Mouse (Mus musculus) MEL (cell line): ENCODE data around the gene Josd1. TPM values are rescaled to one million over a fixed set of nuclear protein-coding genes. Genes with fewer than 3 reads are reported as not detected.

Source experiments
- DNase-seq: peaks from one replicate; pipeline ENCODE4 v3.0.0; 2011; ENCODE audit warnings: low read depth, low spot score
- H3K27ac ChIP-seq: 2 replicates; pipeline ENCODE4 v1.5.1; 2012; ENCODE audit warnings: low read depth, mild to moderate bottlenecking, control low read depth, low read length, moderate library complexity; ENCODE audit not compliant: control insufficient read depth
- H3K27me3 ChIP-seq, 2 experiments: fragments of 150-350 bp in 1 of 2; sonication (generic) in 1 of 2; 2 replicates each; pipeline ENCODE4 v1.6.1; 2012; ENCODE audit warnings: low read length in 2 of 2, mild to moderate bottlenecking in 2 of 2, improper control_type of control experiment in 1 of 2, moderate library complexity in 1 of 2; ENCODE audit not compliant: insufficient read depth in 2 of 2, control insufficient read depth in 1 of 2
- H3K36me3 ChIP-seq, 2 experiments: 2 replicates each; pipeline ENCODE4 v1.6.1; 2012 to 2014; ENCODE audit warnings: low read length in 2 of 2, improper control_type of control experiment in 1 of 2, inconsistent platforms in 1 of 2, mild to moderate bottlenecking in 1 of 2; ENCODE audit not compliant: insufficient read depth in 2 of 2, control insufficient read depth in 1 of 2
- H3K4me1 ChIP-seq, 2 experiments: fragments of 150-350 bp in 1 of 2; sonication (generic) in 1 of 2; 2 replicates each; pipeline ENCODE4 v1.6.1; 2012; ENCODE audit warnings: low read length in 2 of 2, improper control_type of control experiment in 1 of 2, mild to moderate bottlenecking in 1 of 2; ENCODE audit not compliant: insufficient read depth in 2 of 2, control insufficient read depth in 1 of 2
- H3K4me3 ChIP-seq, 2 experiments: fragments of 150-350 bp in 1 of 2; sonication (generic) in 1 of 2; 2 replicates each; pipeline ENCODE4 v1.5.1; 2012; ENCODE audit warnings: low read depth in 2 of 2, low read length in 2 of 2, mild to moderate bottlenecking in 2 of 2, moderate library complexity in 2 of 2, control low read depth in 1 of 2, improper control_type of control experiment in 1 of 2; ENCODE audit not compliant: control insufficient read depth in 1 of 2, insufficient read depth in 1 of 2
- H3K79me2 ChIP-seq: 2 replicates; pipeline ENCODE4 v1.6.1; 2012; ENCODE audit warnings: mild to moderate bottlenecking, low read length, moderate library complexity; ENCODE audit not compliant: control insufficient read depth, poor library complexity, insufficient read depth
- H3K9ac ChIP-seq: 2 replicates; pipeline ENCODE4 v1.6.1; 2012; ENCODE audit warnings: low read depth, mild to moderate bottlenecking, control low read depth, low read length, moderate library complexity; ENCODE audit not compliant: control insufficient read depth, poor library complexity, severe bottlenecking
- H3K9me3 ChIP-seq: fragments of 150-350 bp; sonication (generic); replicated peaks from 2 replicates; pipeline ENCODE4 v1.6.1; 2012; ENCODE audit warnings: mild to moderate bottlenecking, low read length, improper control_type of control experiment, moderate library complexity; ENCODE audit not compliant: insufficient read depth
- BHLHE40 ChIP-seq: IDR thresholded peaks from 2 replicates; pipeline ENCODE4 v1.6.1; 2012; ENCODE audit warnings: low read depth, mild to moderate bottlenecking, inconsistent platforms, low read length, improper control_type of control experiment, borderline replicate concordance
- CHD1 ChIP-seq: IDR thresholded peaks from 2 replicates; pipeline ENCODE4 v1.6.1; 2012; ENCODE audit warnings: low read depth, mild to moderate bottlenecking, inconsistent platforms, low read length, improper control_type of control experiment
- CHD2 ChIP-seq: IDR thresholded peaks from 2 replicates; pipeline ENCODE4 v1.6.1; 2011; ENCODE audit warnings: low read length, improper control_type of control experiment
- CTCF ChIP-seq, 3 experiments: IDR thresholded peaks in 2 of 3; conservative IDR thresholded peaks in 1 of 3; 2 replicates each; pipeline ENCODE4 v1.5.1; 2011 to 2012; ENCODE audit warnings: low read length in 3 of 3, low read depth in 2 of 3, mild to moderate bottlenecking in 2 of 3, improper control_type of control experiment in 1 of 3, inconsistent platforms in 1 of 3, mixed read lengths in 1 of 3, moderate library complexity in 1 of 3; ENCODE audit not compliant: control insufficient read depth in 1 of 3, insufficient read depth in 1 of 3, poor library complexity in 1 of 3, severe bottlenecking in 1 of 3
- E2F4 ChIP-seq: IDR thresholded peaks from 2 replicates; pipeline ENCODE4 v1.6.1; 2011; ENCODE audit warnings: low read depth, low read length, improper control_type of control experiment, borderline replicate concordance
- ELF1 ChIP-seq: IDR thresholded peaks from 2 replicates; pipeline ENCODE4 v1.6.1; 2014; ENCODE audit warnings: low read depth, mild to moderate bottlenecking, inconsistent platforms, low read length, improper control_type of control experiment, moderate library complexity
- EP300 ChIP-seq, 2 experiments: IDR thresholded peaks; 2 replicates each; pipeline ENCODE4 v1.6.1; 2011; ENCODE audit warnings: improper control_type of control experiment in 2 of 2, low read length in 2 of 2, low read depth in 1 of 2, mild to moderate bottlenecking in 1 of 2
- ETS1 ChIP-seq: IDR thresholded peaks from 2 replicates; pipeline ENCODE4 v1.6.1; 2012; ENCODE audit warnings: low read depth, mild to moderate bottlenecking, inconsistent platforms, low read length, improper control_type of control experiment, moderate library complexity
- GATA1 ChIP-seq: IDR thresholded peaks from 2 replicates; pipeline ENCODE4 v1.6.1; 2011; ENCODE audit warnings: low read depth, low read length, improper control_type of control experiment
- HCFC1 ChIP-seq: IDR thresholded peaks from 2 replicates; pipeline ENCODE4 v1.6.1; 2012; ENCODE audit warnings: low read depth, mild to moderate bottlenecking, inconsistent platforms, low read length, improper control_type of control experiment, moderate library complexity
- MAX ChIP-seq: IDR thresholded peaks from 2 replicates; pipeline ENCODE4 v1.6.1; 2011; ENCODE audit warnings: low read length, improper control_type of control experiment
- MAZ ChIP-seq: IDR thresholded peaks from 2 replicates; pipeline ENCODE4 v1.6.1; 2012; ENCODE audit warnings: low read depth, mild to moderate bottlenecking, inconsistent platforms, low read length, improper control_type of control experiment
- MEF2A ChIP-seq: IDR thresholded peaks from 2 replicates; pipeline ENCODE4 v1.6.1; 2014; ENCODE audit warnings: low read depth, mild to moderate bottlenecking, inconsistent platforms, low read length, improper control_type of control experiment; ENCODE audit not compliant: poor library complexity, insufficient replicate concordance, severe bottlenecking; ENCODE audit errors: extremely low read depth
- MXI1 ChIP-seq: IDR thresholded peaks from 2 replicates; pipeline ENCODE4 v1.6.1; 2011; ENCODE audit warnings: mild to moderate bottlenecking, low read depth, low read length, improper control_type of control experiment
- MYB ChIP-seq: IDR thresholded peaks from 2 replicates; pipeline ENCODE4 v1.6.1; 2011; ENCODE audit warnings: mild to moderate bottlenecking, low read depth, low read length, improper control_type of control experiment
- MYC ChIP-seq: IDR thresholded peaks from 2 replicates; pipeline ENCODE4 v1.6.1; 2011; ENCODE audit warnings: low read depth, mild to moderate bottlenecking, low read length, improper control_type of control experiment, moderate library complexity
- NELFE ChIP-seq: IDR thresholded peaks from 2 replicates; pipeline ENCODE4 v1.6.1; 2011; ENCODE audit warnings: low read depth, low read length, improper control_type of control experiment
- RAD21 ChIP-seq: IDR thresholded peaks from 2 replicates; pipeline ENCODE4 v1.6.1; 2011; ENCODE audit warnings: mild to moderate bottlenecking, low read depth, low read length, improper control_type of control experiment
- SMC3 ChIP-seq: IDR thresholded peaks from 2 replicates; pipeline ENCODE4 v1.6.1; 2011; ENCODE audit warnings: low read depth, low read length, improper control_type of control experiment
- TAL1 ChIP-seq: IDR thresholded peaks from 2 replicates; pipeline ENCODE4 v1.6.1; 2012; ENCODE audit warnings: mild to moderate bottlenecking, inconsistent platforms, low read length, moderate library complexity, mixed read lengths
- TBP ChIP-seq: IDR thresholded peaks from 2 replicates; pipeline ENCODE4 v1.8.0; 2011; ENCODE audit warnings: low read depth, low read length, improper control_type of control experiment
- USF1 ChIP-seq: IDR thresholded peaks from 2 replicates; pipeline ENCODE4 v1.6.1; 2014; ENCODE audit warnings: low read depth, mild to moderate bottlenecking, inconsistent platforms, low read length, improper control_type of control experiment, moderate library complexity
- ZC3H11A ChIP-seq: IDR thresholded peaks from 2 replicates; pipeline ENCODE4 v1.6.1; 2012; ENCODE audit warnings: low read depth, mild to moderate bottlenecking, inconsistent platforms, low read length, improper control_type of control experiment
- ZNF384 ChIP-seq: IDR thresholded peaks from 2 replicates; pipeline ENCODE4 v1.6.1; 2012; ENCODE audit warnings: low read depth, mild to moderate bottlenecking, inconsistent platforms, low read length, improper control_type of control experiment
- polyA plus RNA-seq, 2 experiments: library from polyadenylated mRNA; stranded (reverse) in 1 of 2; unstranded in 1 of 2; fragments of >175 nt in 1 of 2; fragments of >200 nt in 1 of 2; gene quantifications; 2 replicates each; pipeline versions ENCODE4 v1.2.1 to v1.2.4; 2012; ENCODE audit warnings: low replicate concordance in 2 of 2, low read depth in 1 of 2; ENCODE audit not compliant: insufficient read length in 2 of 2, insufficient read depth in 1 of 2, missing spikeins in 1 of 2
- total RNA-seq: library from RNA; depleted of rRNA; stranded (reverse); fragments of 300-350 nt; gene quantifications from 2 replicates; pipeline ENCODE4 v1.2.3, GENCODE M21; 2012

The Josd1 gene
- total and polyA plus RNA-seq, 3 experiments: 46.5 to 47.2 TPM; not detected in 1

GRCm38 (mm10) chr15:79658531-79659375 is 29.0 kb downstream of the Josd1 start, which contains the start of the genes Fam227a and Cby1 (continued):
- TF ChIP-seq MAZ (peak; percentile 69; the same call in 1 of the 2 replicates), NELFE (peak; percentile 91), ELF1 (peak; percentile 49; the same call in 1 of the 2 replicates), E2F4 (no peak), CHD2 (no peak), RAD21 (no peak), MYC (no peak), CHD1 (peak; percentile 99), MEF2A (no peak)

- peaks cover 0 to 7% of the 10 kb centered on the region in 2 experiments; a peak in 2 of 4 replicates for H3K36me3 ChIP-seq
- peak overlapping the region; percentile 76 to 90 for H3K4me3 ChIP-seq
- H3K27me3 ChIP-seq: no peaks in the 10 kb centered on the region
- peak overlapping the region; percentile 89 for H3K9ac ChIP-seq
- H3K4me1 ChIP-seq: peaks cover 0 to 8% of the 10 kb centered on the region in 2 experiments; a peak in 2 of 4 replicates
- DNase-seq: peak; percentile 91
- TF ChIP-seq MYC (0 out of 2 replicates have a peak, but pooled peaks have one; percentile 27), GATA1 (peak; percentile 80), RAD21 (peak; percentile 54), MAZ (no peak), MXI1 (peak; percentile 72), ETS1 (peak; percentile 13; the same call in 1 of the 2 replicates), ZNF384 (no peak), TBP (0 out of 2 replicates have a peak, but pooled peaks have one; percentile 22), SMC3 (peak; percentile 47; the same call in 1 of the 2 replicates), ZC3H11A (peak; percentile 34; the same call in 1 of the 2 replicates), CHD1 (no peak), E2F4 (no peak), NELFE (no peak), TAL1 (no peak), BHLHE40 (peak; percentile 39; the same call in 1 of the 2 replicates), MAX (0 out of 2 replicates have a peak, but pooled peaks have one; percentile 33), MYB (no peak), USF1 (no peak), EP300 (IDR thresholded peaks at IDR 0.05; ENCODE audit: low read depth in 1 of 2, low read length in 2 of 2) (peak; percentile 33 to 37; a peak in 2 of 4 replicates), CTCF (IDR thresholded peaks at IDR 0.05 in 2 of 3, conservative IDR thresholded peaks at IDR 0.05 in 1 of 3; ENCODE audit: control insufficient read depth in 1 of 3, insufficient read depth in 1 of 3, low read depth in 2 of 3, low read length in 3 of 3, poor library complexity in 1 of 3, severe bottlenecking in 1 of 3) (peak; percentile 49 to 68 (median 51)), HCFC1 (0 out of 2 replicates have a peak, but pooled peaks have one; percentile 27)
- H3K27ac ChIP-seq: no peak overlapping the region
- no peaks in the 10 kb centered on the region; the same call in 1 of the 2 replicates for H3K79me2 ChIP-seq
- H3K9me3 ChIP-seq: no peaks in the 10 kb centered on the region
These were observed 29.7 kb downstream of the Josd1 start for GRCm38 (mm10) chr15:79657837-79658530.
